Mouse (Mus musculus): Measurements from ENCODE around the gene Mylip. TPM values are rescaled to one million over a fixed set of nuclear protein-coding genes. Genes with fewer than 3 reads are reported as not detected.

The Mylip gene
- polyA plus RNA-seq, 1 experiment from 2014 or later: 8.0 TPM

GRCm38 (mm10) chr13:45374846-45375245, 14.7 kb upstream of the Mylip start:
- DNase-seq (ENCODE audit: low spot score): no peak
- peaks cover 5% of the 10 kb centered on the region; the same call in 1 of the 2 replicates for H3K27me3 ChIP-seq (ENCODE audit: insufficient read depth, poor library complexity, severe bottlenecking)
- H3K4me1 ChIP-seq (replicated peaks): peaks cover 10% of the 10 kb centered on the region; the same call in 1 of the 2 replicates
- no peak overlapping the region for H3K27ac ChIP-seq
- H3K36me3 ChIP-seq: no peaks in the 10 kb centered on the region
- no peak overlapping the region for H3K4me3 ChIP-seq
- H3K9me3 ChIP-seq: no peaks in the 10 kb centered on the region
- 39% methylated on average over 6 of the region's 6 CpGs for WGBS

DNA sequence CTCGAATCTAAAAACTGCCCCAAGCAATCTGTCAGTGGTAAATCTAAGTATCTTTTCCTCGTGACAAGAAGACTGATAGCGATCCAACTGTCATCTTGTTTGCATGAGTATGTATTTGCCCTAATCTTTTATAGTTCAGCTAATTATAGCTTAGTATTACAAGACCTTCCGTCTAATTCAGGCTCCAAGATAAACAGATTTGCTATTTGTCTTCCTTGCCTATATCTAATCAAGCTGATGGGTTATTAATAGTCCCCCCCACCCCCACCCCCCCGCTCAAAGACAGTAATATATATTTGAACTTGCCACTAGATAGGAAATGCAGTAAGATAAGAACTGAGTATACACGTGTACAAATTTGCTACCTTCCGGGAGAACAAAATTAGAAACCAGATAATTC, 7.3 kb upstream of the Mylip start:
- H3K4me1 ChIP-seq (replicated peaks): no peaks in the 10 kb centered on the region
- 85% methylated on average over 7 of the region's 7 CpGs for WGBS
- H3K27ac ChIP-seq: no peak overlapping the region
- DNase-seq (ENCODE audit: low spot score): no peak
- no peaks in the 10 kb centered on the region for H3K36me3 ChIP-seq
- no peaks in the 10 kb centered on the region for H3K9me3 ChIP-seq
- no peak overlapping the region for H3K4me3 ChIP-seq
- no peaks in the 10 kb centered on the region for H3K27me3 ChIP-seq (ENCODE audit: insufficient read depth, poor library complexity, severe bottlenecking)

GRCm38 (mm10) chr13:45384636-45385035, 4.9 kb upstream of the Mylip start:
- Histone ChIP-seq H3K36me3 (no peaks in the 10 kb centered on the region), H3K27me3 (ENCODE audit: insufficient read depth, poor library complexity, severe bottlenecking) (peaks cover 13% of the 10 kb centered on the region)
- no peak for DNase-seq (ENCODE audit: low spot score)

GRCm38 (mm10) chr13:45385521-45385920, 4.0 kb upstream of the Mylip start:
- WGBS: 93% methylated on average over 6 of the region's 6 CpGs
- peaks cover 17% of the 10 kb centered on the region for H3K4me1 ChIP-seq (replicated peaks)
- no peaks in the 10 kb centered on the region for H3K9me3 ChIP-seq
- H3K4me3 ChIP-seq: no peak overlapping the region
- H3K36me3 ChIP-seq: no peaks in the 10 kb centered on the region
- no peak for DNase-seq (ENCODE audit: low spot score)
- no peak overlapping the region for H3K27ac ChIP-seq
- H3K27me3 ChIP-seq (ENCODE audit: insufficient read depth, poor library complexity, severe bottlenecking): peaks cover 18% of the 10 kb centered on the region

More at GRCm38 (mm10) chr13:45384636-45385035, 4.9 kb upstream of the Mylip start:
- Histone ChIP-seq H3K27ac (no peak overlapping the region), H3K9me3 (no peaks in the 10 kb centered on the region), H3K4me1 (replicated peaks) (peaks cover 8% of the 10 kb centered on the region), H3K4me3 (no peak overlapping the region)
- WGBS: 82% methylated on average over 2 of the region's 2 CpGs

DNA sequence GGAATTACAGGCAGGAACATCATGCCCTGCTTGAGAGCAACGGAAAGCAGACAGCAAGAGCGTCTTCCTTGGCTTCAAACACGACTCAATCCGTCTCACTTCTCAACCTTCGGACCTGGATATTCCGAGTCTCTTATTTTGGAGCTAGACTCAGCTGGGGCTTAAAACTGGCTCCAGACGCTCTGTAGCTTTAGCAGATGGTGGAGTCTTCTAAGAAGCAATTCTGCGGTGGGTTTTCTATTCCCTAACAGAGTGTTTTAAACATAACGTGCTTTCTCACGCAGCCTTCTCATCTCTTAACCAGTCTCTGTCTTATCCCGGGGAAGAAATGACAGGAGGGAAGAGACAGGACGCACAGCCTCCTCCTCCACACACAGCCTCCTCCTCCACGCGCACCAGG, 3.3 kb upstream of the Mylip start:
- no peak overlapping the region for H3K4me3 ChIP-seq
- H3K27ac ChIP-seq: no peak overlapping the region
- no peaks in the 10 kb centered on the region for H3K36me3 ChIP-seq
- H3K9me3 ChIP-seq: no peaks in the 10 kb centered on the region
- DNase-seq (ENCODE audit: low spot score): no peak
- peaks cover 25% of the 10 kb centered on the region for H3K27me3 ChIP-seq (ENCODE audit: insufficient read depth, poor library complexity, severe bottlenecking)
- WGBS: 93% methylated on average over 14 of the region's 14 CpGs
- H3K4me1 ChIP-seq (replicated peaks): peaks cover 25% of the 10 kb centered on the region

DNA sequence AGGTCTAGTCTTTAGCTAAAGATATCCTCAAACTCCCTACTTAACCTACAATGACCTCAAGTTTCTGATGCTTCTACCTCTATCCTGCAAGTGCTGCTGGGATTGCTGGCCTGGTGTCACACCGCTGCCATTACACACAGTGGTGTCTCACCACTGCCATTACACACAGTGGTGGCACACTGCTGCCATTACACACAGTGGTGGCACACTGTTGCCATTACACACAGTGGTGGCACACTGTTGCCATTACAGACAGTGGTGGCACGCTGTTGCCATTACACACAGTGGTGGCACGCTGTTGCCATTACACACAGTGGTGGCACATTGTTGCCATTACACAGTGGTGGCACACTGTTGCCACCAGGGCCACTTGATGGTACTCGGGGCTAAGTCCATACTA, 2.3 kb upstream of the Mylip start:
- DNase-seq (ENCODE audit: low spot score): no peak
- Histone ChIP-seq H3K4me3 (no peak overlapping the region), H3K9me3 (no peaks in the 10 kb centered on the region), H3K36me3 (no peaks in the 10 kb centered on the region), H3K4me1 (replicated peaks) (peaks cover 30% of the 10 kb centered on the region), H3K27me3 (ENCODE audit: insufficient read depth, poor library complexity, severe bottlenecking) (peaks cover 27% of the 10 kb centered on the region), H3K27ac (no peak overlapping the region)
- 97% methylated on average over 4 of the region's 4 CpGs for WGBS

- Histone ChIP-seq H3K27ac (no peak overlapping the region), H3K4me1 (replicated peaks) (peaks cover 40% of the 10 kb centered on the region), H3K36me3 (no peaks in the 10 kb centered on the region), H3K27me3 (ENCODE audit: insufficient read depth, poor library complexity, severe bottlenecking) (peaks cover 27% of the 10 kb centered on the region), H3K9me3 (no peaks in the 10 kb centered on the region), H3K4me3 (no peak overlapping the region)
- no peak for DNase-seq (ENCODE audit: low spot score)
- 77% methylated on average over 16 of the region's 16 CpGs for WGBS
Observed at GRCm38 (mm10) chr13:45388254-45388805, 1.2 kb upstream of the Mylip start.

DNA sequence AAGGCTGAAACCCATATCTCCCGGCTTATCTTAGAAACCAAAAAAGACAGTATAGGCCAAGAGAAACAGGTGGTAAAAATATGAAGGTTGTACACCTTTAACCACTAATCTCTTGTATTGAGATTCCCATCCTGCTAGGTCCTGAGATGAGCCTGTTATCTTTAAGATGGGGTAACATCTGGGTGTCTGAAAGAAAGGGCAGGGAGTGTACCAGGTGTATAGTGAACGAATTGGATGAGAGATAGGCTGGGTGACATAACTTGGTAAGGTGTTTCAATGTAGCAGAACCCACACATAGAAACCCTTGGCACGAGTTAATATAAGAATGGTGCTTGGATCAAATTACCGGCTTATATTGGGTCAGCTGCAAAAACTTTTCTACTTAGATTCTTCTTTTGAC, 653 bp upstream of the Mylip start:
- Histone ChIP-seq H3K27ac (peak overlapping the region; percentile 88), H3K9me3 (no peaks in the 10 kb centered on the region), H3K27me3 (ENCODE audit: insufficient read depth, poor library complexity, severe bottlenecking) (peaks cover 27% of the 10 kb centered on the region), H3K4me1 (replicated peaks) (peaks cover 42% of the 10 kb centered on the region), H3K4me3 (peak overlapping the region; percentile 72), H3K36me3 (no peaks in the 10 kb centered on the region)
- WGBS: 38% methylated on average over 4 of the region's 4 CpGs
- no peak for DNase-seq (ENCODE audit: low spot score)

- Histone ChIP-seq H3K4me1 (replicated peaks) (peaks cover 53% of the 10 kb centered on the region), H3K27ac (peak overlapping the region; percentile 88)
- 4% methylated on average over 25 of the region's 25 CpGs for WGBS
Observed at GRCm38 (mm10) chr13:45390312-45390961, 895 bp downstream of the Mylip start.

GRCm38 (mm10) chr13:45390962-45391853, 1.7 kb downstream of the Mylip start:
- WGBS: 43% methylated on average over 19 of the region's 19 CpGs
- peaks cover 58% of the 10 kb centered on the region for H3K4me1 ChIP-seq (replicated peaks)
- H3K27ac ChIP-seq: peak overlapping the region; percentile 46; the same call in 1 of the 2 replicates
- no peak for DNase-seq (ENCODE audit: low spot score)
- peaks cover 27% of the 10 kb centered on the region for H3K27me3 ChIP-seq (ENCODE audit: insufficient read depth, poor library complexity, severe bottlenecking)
- no peaks in the 10 kb centered on the region for H3K9me3 ChIP-seq
- H3K36me3 ChIP-seq: no peaks in the 10 kb centered on the region
- peak overlapping the region; percentile 72 for H3K4me3 ChIP-seq

More at GRCm38 (mm10) chr13:45390312-45390961, 895 bp downstream of the Mylip start:
- Histone ChIP-seq H3K36me3 (no peaks in the 10 kb centered on the region), H3K9me3 (no peaks in the 10 kb centered on the region), H3K4me3 (peak overlapping the region; percentile 72), H3K27me3 (ENCODE audit: insufficient read depth, poor library complexity, severe bottlenecking) (peaks cover 27% of the 10 kb centered on the region)
- peak; percentile 34 for DNase-seq (ENCODE audit: low spot score)

DNA sequence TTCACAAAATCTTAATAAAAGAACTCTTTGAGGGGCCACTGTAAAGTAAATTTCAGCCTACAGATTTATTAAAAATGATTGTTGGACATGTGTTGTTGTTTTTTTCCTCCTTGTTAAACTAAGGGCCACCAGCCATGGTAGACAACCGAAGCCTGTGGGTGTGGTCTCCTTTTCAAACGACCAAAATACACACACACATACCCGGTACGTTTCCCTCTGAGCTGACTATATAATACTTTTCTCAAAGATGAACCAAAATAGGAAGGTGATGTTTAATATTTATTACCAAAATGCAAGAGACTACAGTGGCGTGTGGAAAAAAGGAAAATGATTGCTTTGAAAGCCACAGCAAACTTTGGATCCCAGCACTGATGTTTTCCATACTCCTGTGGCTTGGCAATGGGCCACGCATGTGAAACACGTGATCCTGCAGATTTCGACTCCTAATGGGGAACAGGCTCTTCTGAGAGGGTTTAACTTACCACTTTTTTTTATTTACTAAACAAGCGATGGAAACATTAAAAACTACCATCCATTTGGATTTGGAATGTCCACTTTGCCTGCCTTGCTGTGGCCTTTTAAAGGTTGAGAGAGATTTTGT, 2.4 kb downstream of the Mylip start:
- no peak for DNase-seq (ENCODE audit: low spot score)
- Histone ChIP-seq H3K9me3 (no peaks in the 10 kb centered on the region), H3K27ac (no peak overlapping the region), H3K27me3 (ENCODE audit: insufficient read depth, poor library complexity, severe bottlenecking) (peaks cover 27% of the 10 kb centered on the region), H3K4me3 (peak overlapping the region; percentile 72; the same call in 1 of the 2 replicates), H3K4me1 (replicated peaks) (peaks cover 63% of the 10 kb centered on the region), H3K36me3 (no peaks in the 10 kb centered on the region)
- WGBS: 65% methylated on average over 9 of the region's 9 CpGs

- no peaks in the 10 kb centered on the region for H3K36me3 ChIP-seq
- WGBS: 54% methylated on average over 8 of the region's 8 CpGs
- peaks cover 14% of the 10 kb centered on the region; the same call in 1 of the 2 replicates for H3K27me3 ChIP-seq (ENCODE audit: insufficient read depth, poor library complexity, severe bottlenecking)
- peak overlapping the region; percentile 23; the same call in 1 of the 2 replicates for H3K27ac ChIP-seq
- H3K4me1 ChIP-seq (replicated peaks): peaks cover 76% of the 10 kb centered on the region
- DNase-seq (ENCODE audit: low spot score): no peak
- no peaks in the 10 kb centered on the region for H3K9me3 ChIP-seq
- no peak overlapping the region for H3K4me3 ChIP-seq
Observed at GRCm38 (mm10) chr13:45394221-45394768, 4.8 kb downstream of the Mylip start.

Measured in hindbrain, embryonic 10.5 days (tissue).